In genomic region chr6:48646995-48647394, GRCm38 (mm10) we compare ENCODE assay signal across 8 mouse cellular contexts. TPM values are rescaled to one million over a fixed set of nuclear protein-coding genes. Genes with fewer than 3 reads are reported as not detected.
DNase-seq lines count a peak whose midpoint lies in the region; ATAC-seq and TF ChIP-seq lines count a peak whose summit lies in the region.
"Had no signal": no experiment of that assay in that cellular context is flagged by ENCODE, and none has a peak within 500 bp of the region (broad histone marks: within the 10 kb centered on the region; RNA-seq: fewer than 3 reads in every experiment).

Gene Gimap8, plus strand, starts transcription at chr6:48647234.

- TF ChIP-seq CTCF in Patski (IDR thresholded peaks at IDR 0.05) = peak; percentile 77

- no peak within 1 kb of the TSS for H3K27ac ChIP-seq in midbrain, embryonic 16.5 days (ENCODE audit: low read length)

- H3K4me3 ChIP-seq in midbrain, embryonic 16.5 days (ENCODE audit: low read depth, low read length) = no peak within 1 kb of the TSS
- H3K4me3 ChIP-seq: erythroblast, embryonic 14.5 days had no signal

- no peaks in the 10 kb centered on the region for H3K27me3 ChIP-seq in Patski
- H3K27me3 ChIP-seq in midbrain, embryonic 16.5 days (ENCODE audit: control insufficient read depth, insufficient read depth, low read depth, low read length) = no peaks in the 10 kb centered on the region

- ATAC-seq in Patski = peak; percentile 36
- no peak for ATAC-seq in midbrain, embryonic 16.5 days

- H3K9ac ChIP-seq in midbrain, embryonic 16.5 days (ENCODE audit: low read depth, low read length) = no peak within 1 kb of the TSS

- 43% methylated on average over 3 of the region's 3 CpGs for WGBS in midbrain, embryonic 16.5 days

- no peaks in the 10 kb centered on the region for H3K9me3 ChIP-seq in midbrain, embryonic 16.5 days (replicated peaks; ENCODE audit: control insufficient read depth, low read length, poor library complexity, severe bottlenecking)

- POLR2A ChIA-PET in Patski (lab: Charles Lee) = interaction anchor here (0.6 to 1.0 kb wide), 2 partner anchors 33 to 78 kb away, joined by 4 read pairs; no protein-coding TSS in a partner anchor

- H3K4me1 ChIP-seq in midbrain, embryonic 16.5 days (ENCODE audit: control insufficient read depth, insufficient read depth, low read length) = no peaks in the 10 kb centered on the region

- DNase-seq in CD4-positive, CD25-positive, alpha-beta regulatory T cell, adult 2 months (ENCODE audit: low read depth, low spot score) = peak; percentile 95
- DNase-seq in Patski (ENCODE audit: low read depth, low spot score) = no peak
- DNase-seq in heart, adult 8-10 months (ENCODE audit: low spot score) = peak; percentile 69
- peak; percentile 81 for DNase-seq in kidney, postnatal 10 days
- DNase-seq in naive thymus-derived CD4-positive, alpha-beta T cell, adult 2 months (ENCODE audit: low read depth) = peak; percentile 93
- DNase-seq in left cerebral cortex, adult 18-20 months (ENCODE audit: low spot score in 2 of 2) = no peak

- H3K4me2 ChIP-seq in midbrain, embryonic 16.5 days (ENCODE audit: low read length) = no peak within 1 kb of the TSS

- no peaks in the 10 kb centered on the region for H3K36me3 ChIP-seq in midbrain, embryonic 16.5 days (ENCODE audit: control insufficient read depth, insufficient read depth, low read length)

- in situ Hi-C loops in Patski (cut with MboI; ENCODE audit: low pct_unique_long_range_greater_than_20kb) = loop anchor here (5.0 kb wide), 3 partner anchors 125 to 315 kb away; partner anchors contain the start of gene Gimap3

- CTCF ChIA-PET in Patski (lab: Charles Lee) = interaction anchor here (0.7 to 5.6 kb wide), 30 partner anchors 18 to 336 kb away, joined by 3 to 66 read pairs (median 4); partner anchors contain the start of genes Gimap3, Gimap4, Gm44965 and Repin1

RNA-seq across cellular contexts. Expression of gene Gimap8, which starts in this region (rescaled TPM):
- 7.3 TPM for polyA plus RNA-seq in Patski (2021)
- total RNA-seq in heart, adult 8-10 months (2022) = 1 to 10 TPM; 4.9 to 8.8 (median 5.8) TPM
- 0.37 and 0.48 TPM in 2 replicates for polyA plus RNA-seq in midbrain, embryonic 16.5 days (2015; fragmentation: Nextera tagmentation; extraction: Ambion mirVana)
- under 1 TPM; 0.91 to 0.93 TPM for total RNA-seq in left cerebral cortex, adult 18-20 months (2021)
- polyA plus RNA-seq: erythroblast, embryonic 14.5 days had no signal

Comparison
In these comparisons a context has a peak if more than half of its experiments do, and no peak if none do; other contexts are left out.
1. DNase-seq: peak in CD4-positive, CD25-positive, alpha-beta regulatory T cell, adult 2 months (single experiment), heart, adult 8-10 months (single experiment), kidney, postnatal 10 days (single experiment) and naive thymus-derived CD4-positive, alpha-beta T cell, adult 2 months (single experiment); none in Patski (single experiment) and left cerebral cortex, adult 18-20 months (0 of 2).